Mouse (Mus musculus) frontal cortex, adult (tissue): Measurements from ENCODE around the gene Lmod2.

Source experiments
- ATAC-seq: cut with Nextera tagmentation; 2 replicates; pipeline ENCODE4 v1.9.2; 2017; ENCODE audit warnings: mild to moderate bottlenecking, moderate library complexity, mixed read lengths; ENCODE audit not compliant: low TSS enrichment

Gene Lmod2

DNA sequence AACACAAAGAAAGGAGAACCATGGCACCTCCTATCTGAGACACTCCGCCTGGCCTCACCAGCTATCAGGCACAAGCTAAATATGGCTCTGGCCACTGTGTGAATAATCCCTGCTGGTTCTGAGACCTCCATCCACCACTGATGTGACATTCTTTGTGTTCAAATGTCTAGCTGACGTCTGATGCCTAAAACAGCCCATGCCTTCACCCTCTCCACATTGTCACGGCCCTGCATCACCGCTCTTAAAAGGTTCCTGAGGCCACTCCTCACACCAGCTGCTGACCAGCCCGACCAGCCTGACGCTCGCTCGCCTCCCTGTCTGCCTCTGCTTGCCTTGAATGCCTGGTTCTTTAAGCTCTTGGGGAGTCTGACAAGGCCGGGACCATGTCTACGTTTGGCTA is at the start of gene Lmod2:
Gene Lmod2, plus strand, starts transcription at position 263 of the 400 bp plus-strand sequence.
- ATAC-seq = no peak

DNA sequence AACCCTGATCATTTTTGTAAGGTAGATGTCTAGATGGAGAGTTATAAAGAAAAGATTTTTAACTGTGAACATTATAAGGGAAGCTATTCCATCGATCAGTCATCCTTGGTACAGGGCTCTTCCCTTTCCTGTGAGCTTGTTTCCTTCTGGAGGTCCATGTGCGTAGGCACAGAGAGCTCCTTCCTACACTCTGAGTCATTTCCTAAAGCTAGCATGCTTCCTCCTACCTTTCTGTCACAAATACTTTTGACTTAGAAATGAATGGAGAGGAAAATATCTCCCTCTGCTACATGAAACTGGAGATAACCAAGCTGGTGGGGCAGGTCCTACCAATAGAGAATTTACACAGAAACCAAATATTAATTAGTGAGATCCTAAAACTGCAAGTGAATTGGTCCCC is 47.8 kb upstream of the Lmod2 start:
- peak; percentile 95 for ATAC-seq

DNA sequence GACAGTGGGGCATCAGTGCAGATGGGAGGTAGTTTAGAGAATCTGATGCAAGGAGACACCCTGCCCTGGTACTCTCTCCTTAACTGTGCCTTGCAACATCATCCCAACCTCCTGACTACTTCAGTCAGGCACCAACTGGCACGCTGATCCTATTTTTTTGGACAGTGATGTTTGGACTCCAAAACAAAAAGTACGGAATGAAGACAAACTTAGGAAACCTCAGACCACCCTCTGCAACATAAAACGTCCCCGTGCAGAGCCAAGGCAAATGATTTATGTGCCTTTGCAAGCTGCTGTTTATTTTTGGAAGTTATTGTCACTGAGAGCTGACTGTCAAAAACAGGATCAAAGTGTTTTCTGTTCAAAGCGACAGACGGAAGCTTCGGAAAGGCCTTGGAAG is 45.5 kb upstream of the Lmod2 start:
- ATAC-seq = no peak

DNA sequence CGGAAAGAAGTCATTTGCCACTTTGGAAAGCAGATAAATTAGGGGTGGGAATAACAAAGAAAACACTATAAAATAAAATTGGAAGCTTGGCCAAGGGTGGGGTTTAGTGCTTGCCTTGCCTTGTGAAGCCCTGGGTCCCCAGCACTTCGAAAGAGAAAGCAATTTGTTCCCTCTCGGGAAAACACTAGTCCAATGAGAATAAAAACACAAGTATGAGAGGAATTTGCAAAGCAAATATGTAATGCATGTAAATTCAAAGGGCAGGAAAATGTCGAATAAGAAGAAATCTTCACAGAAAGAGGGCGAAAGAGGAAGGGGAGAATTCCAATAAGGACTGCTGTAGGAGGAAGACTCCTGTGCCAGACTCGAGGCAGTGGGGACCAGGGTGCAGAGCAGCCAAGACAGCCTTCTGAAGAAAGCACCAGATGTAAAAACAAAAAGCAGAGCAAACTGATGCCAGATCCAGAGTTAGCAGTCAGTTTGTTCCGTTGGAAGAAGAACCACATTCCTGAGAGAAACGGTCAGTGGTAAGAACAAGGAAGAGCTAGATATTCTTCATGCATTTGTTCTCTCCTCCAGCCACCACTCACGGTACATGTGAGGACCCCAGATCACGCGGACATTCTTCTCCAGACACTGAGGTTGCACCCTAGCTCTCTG is 43.0 kb upstream of the Lmod2 start:
- ATAC-seq = peak; percentile 26

DNA sequence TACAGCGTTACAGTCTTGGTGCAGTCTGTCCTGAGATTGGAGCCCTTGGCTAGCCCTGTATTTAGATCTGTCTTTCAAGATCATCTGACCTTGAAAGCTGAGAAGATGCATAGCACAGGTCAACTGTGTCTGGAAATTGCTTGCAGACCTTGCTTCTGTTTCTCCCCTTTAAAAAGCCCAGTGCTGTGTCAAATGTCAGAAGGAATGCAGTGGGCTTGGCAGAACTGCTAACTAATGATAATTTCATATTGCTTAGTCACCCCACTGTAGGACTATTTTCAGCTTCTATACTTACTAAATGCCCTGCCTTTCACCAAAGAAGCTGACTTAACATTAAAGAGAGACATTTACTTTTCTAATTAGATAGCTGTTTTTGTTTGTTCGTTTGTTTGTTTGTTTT is 42.1 kb upstream of the Lmod2 start:
- no peak for ATAC-seq

DNA sequence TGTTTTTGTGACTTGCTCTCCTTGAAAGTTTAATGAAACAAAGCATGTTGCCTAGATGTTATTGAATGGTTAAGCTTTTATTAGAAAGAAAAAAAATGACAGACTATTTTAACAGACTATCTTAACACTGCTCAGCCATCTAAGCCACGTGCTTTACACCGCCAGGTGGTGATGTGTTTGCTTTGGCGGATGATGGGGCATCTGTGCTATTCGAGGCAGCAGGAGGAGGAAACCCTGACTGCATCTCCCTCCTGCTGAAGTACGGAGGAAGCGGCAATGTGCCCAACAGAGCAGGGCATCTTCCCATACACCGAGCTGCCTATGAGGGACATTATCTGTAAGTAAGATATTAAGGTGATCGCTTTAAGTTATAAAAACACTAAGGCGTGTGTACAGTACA is 33.5 kb upstream of the Lmod2 start:
- peak; percentile 83 for ATAC-seq

DNA sequence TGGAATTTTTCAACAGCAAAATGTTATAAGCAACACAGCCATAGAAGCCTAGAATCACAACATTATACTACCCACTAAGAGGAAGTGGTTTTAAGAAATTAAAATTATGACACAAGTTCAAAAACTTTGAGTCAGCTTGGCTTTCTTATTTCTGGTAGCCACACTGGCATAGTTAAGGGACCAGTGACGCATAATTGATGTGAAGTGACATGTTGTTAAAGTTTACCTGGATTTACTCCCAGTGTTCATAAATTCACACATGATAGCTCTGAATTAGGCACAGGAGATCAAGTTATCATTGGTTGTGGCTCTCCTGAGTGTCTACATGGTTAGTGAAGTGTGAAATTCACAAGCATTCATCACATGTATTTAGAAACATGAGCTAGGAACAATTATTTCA is 32.7 kb upstream of the Lmod2 start:
- no peak for ATAC-seq

DNA sequence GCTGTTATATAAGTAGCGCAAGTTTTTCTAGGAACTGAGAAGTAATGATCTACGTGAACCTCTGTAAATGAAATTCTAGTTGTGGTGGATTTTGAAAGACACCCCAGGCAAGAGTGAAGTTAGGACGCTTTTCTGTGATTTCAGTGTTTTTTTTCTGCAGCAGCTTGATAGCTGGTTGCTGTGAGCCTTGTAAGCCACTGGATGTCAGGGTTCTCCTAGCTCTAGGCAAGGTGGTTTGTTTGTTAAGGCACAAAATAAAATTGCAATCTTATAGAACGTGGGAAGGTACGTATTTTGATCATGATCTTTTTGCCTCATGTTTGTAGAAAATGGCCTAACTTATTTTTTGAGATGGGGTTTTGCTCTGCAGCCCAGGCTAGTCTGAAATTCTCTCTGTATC is 28.6 kb upstream of the Lmod2 start:
- ATAC-seq = peak; percentile 51; the same call in 1 of the 2 replicates

DNA sequence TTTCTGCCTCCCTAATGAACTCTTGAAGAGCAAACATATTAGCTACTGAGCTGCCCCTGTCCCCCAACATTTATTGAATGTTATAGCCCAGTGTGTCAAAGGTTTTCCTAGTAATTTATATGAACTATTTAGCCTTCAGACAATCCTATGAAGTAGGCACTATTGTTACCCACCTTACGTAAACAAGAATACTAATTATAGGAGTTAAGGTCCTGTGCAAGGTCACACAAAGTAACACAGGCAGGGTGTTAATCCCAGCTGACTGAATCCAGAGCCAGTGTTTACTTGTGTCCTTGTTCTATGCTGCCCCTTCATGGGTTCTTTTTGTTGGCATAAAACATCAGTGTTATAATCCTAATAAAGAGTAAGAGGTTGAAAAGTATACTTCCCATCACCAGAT is 27.9 kb upstream of the Lmod2 start:
- ATAC-seq = no peak

DNA sequence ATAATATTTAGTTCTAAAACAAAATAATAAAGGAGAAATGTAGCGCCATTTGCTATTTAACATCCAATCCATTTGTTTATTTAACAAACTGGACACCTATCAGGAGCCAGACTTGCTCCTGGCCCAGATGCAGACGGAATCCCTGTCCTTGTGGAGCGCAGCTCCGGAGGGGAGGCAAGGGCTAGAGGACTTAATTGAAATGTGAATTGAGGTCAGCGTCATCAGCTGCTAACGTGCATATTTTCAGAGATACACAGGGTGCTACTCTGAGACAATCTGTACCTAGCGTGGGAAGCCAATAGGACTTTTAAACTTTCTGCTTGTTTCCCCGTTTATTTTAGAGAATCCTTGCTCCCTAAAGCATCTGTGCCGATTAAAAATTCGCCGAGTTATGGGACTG is 27.3 kb upstream of the Lmod2 start:
- peak; percentile 36; the same call in 1 of the 2 replicates for ATAC-seq

DNA sequence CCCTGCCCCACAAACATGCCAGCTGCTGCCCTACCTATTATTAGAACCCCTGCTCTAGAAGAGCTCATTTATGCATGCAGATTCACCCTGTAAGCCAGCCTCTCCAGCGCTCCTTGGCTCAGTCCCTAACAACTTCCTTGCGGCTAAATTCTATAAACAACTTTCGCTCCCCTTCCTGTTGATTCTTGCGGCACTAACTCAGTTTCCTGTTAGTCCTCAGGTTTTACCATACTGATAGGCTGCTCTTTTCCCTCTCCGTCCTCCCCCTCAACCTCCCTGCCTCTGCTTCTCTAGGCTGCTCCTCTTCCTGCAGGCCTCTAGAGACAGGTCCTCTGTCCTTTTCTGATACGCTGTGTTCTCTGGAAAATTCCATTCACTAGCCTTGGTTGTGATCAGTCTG is 26.4 kb upstream of the Lmod2 start:
- ATAC-seq = peak; percentile 56

DNA sequence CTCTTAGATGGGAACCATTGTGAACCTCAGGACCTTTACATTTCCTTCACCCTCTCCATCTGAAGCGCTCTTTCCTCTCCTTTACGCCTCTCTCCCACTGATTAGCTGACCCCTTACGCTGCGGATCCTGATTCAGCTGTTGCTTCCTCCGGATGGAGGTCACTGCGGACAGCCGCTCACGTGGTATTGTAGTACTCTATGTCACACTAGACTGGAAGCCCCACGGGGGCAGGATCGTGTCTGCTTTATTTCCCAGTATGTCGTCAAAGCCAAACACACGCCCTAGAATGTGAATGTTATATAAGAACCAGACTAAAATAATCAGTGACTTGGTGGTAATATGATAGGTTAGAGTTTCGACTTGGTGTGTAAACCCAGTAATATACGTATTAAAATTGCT is 25.1 kb upstream of the Lmod2 start:
- ATAC-seq = no peak

DNA sequence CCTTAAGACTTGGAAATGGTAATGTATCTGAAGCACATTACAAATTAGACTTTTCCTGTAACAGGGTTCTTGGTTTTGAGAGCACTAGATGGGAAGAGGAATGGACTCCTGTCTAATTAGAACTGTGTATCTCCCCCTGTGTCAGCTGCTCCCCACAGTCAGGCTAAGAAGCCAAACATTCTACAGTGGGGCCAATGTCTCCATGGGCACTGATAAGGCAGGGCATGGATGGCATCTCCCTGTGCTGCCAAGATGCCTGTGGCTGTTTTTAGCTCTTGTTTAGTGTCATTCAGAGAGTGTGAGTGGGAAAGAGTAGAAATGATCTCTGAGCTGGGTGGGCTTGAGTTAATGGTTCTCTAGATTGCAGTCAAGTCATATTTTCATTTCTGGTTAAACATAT is 24.2 kb upstream of the Lmod2 start:
- ATAC-seq = no peak

DNA sequence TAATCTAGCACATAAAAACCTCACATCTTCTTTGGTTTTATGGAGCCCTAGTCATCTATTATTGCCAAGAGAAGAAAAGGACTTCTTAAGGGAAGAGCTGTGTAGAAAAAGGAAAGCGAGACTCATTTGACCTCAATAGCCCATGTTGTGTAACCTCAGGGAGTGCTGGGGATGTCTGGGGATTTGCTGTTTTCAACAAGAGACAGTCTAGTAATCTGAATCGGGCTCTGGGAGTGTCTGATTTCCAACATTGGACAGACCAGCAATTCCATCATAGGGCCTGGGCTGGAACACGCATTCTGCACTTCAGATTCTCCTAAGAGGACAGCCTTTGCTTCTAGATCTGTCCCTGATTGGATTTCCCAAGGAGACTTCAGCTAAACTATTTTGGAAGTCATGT is 14.1 kb upstream of the Lmod2 start:
- ATAC-seq = no peak

DNA sequence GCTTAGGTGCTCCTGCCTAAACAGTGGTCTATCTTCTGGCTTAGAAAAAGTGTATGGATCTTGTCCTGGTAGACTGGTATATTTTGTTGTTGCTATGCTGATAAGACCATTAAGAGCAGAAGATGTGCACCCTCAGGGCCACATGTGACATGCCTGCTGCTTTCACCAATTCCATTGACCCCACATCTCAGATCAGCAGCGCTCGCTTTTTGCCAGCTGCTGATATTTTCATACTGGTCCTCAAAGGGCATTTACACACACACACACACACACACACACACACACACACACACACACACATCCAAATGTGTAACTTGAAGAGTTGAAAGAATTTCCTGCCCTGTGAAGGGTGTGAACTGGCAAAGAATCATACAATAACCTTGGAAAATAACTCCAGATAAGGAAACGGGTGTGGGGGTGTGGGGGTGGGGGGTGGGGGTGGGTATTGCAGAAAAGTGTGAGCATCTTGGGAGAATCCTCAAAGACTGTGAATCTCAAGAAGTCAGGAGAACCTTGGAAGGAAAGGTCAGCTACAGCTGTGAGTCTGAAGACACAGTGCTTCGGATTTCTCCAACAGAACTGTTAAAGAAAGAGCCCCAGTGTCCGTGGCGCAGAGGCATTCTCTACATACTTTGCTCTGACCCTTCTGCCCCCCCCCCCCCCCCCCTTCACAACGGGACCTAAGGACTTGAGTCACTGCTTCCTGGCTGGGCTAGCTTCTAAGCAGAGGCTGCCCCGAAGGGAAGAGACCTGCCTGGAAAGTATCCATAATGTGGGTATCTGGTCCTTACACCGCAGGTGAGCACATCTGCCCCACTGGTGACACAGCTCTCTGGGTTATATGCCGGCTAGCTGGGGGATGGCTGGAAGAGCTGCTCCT is 11.9 kb upstream of the Lmod2 start:
- no peak for ATAC-seq

DNA sequence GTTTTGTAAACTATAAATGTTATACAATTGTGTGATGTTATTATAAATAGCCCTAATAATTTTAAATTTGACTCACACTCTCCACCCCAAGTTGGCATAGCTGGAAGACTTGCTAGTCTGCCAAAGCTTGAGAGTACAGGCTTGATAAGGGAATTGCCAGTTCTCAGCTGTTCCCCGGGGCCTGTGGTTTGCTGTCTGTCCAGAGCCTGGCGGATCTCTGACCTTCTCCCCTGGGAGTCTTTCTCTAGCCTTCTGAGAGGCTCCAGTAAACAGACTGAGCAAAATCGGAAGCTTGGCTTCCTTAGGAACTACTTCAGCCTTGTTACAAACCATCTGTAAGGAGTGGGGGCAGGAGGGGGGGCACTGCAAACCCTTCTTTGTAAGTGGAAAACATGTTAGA is 10.7 kb upstream of the Lmod2 start:
- no peak for ATAC-seq

DNA sequence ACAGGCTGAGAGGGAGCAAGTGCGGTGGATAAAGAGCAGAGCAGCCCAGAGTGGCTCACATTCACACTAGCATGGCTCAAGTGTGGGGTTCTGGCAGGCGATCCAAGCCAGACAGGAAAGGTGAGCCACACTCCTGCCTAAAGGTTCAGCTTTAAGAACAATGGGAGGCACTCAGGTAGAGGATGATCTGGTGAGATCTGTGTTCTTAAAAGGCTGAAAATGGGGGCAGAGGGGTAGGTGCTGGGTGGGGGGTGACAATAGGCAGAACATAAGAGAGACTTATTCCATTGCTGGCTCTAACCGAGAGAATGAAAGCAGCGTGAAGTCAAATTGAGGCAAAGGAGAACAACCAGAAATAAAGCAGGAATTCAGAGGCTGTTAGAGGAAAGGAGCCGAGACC is 7.3 kb upstream of the Lmod2 start:
- no peak for ATAC-seq

DNA sequence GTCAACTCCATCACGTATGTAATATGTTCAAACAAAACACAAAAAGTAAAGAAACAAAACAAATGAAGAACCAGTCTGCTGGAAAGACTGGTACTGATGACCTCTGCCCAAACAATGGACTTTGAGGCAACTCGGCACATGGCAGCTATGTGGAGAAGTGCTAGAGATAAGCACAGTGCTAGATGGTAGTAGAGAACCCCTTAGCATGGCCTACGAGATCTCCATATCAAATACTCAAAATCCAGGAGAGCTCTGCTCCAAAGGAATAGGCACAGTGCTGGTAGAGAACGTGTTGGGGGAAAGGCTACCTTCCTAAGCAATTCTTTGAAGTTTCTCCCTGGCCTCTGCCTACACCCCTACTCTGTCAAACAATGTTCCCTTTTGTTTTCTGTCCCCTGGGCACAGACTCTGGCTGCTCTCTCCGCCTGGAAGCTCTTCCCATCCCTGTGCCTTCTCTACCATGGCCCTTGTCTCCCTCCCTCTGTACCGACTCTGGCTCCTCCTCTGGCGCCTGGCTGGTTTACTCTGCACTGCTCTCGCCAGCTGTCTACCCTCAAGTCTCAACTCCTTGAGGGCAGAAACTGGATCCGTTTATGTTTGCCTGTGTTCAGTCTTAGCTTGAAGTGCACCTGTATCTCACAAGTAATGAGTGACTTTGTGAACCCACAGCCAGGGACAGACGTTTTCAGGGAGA is 5.9 kb upstream of the Lmod2 start:
- ATAC-seq = no peak

DNA sequence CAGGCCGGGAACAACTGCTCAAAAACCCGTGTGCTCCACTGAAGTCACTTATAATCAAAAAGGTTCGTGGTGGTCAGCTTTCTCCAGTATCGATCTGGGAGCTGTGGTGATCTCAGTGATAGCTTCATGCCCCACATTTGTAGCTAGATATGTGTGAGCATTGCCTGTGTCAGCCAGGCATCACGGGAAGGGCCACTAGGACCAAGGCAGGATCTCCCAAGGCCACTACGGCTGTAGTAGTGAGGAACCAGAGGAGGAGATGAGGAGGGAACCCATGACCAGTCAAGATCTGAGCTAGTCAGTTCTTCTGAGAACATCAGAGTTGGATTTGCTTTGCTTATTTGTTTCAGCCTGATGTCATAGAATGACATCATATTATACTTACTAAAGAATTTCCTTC is 1.6 kb downstream of the Lmod2 start:
- ATAC-seq = no peak

DNA sequence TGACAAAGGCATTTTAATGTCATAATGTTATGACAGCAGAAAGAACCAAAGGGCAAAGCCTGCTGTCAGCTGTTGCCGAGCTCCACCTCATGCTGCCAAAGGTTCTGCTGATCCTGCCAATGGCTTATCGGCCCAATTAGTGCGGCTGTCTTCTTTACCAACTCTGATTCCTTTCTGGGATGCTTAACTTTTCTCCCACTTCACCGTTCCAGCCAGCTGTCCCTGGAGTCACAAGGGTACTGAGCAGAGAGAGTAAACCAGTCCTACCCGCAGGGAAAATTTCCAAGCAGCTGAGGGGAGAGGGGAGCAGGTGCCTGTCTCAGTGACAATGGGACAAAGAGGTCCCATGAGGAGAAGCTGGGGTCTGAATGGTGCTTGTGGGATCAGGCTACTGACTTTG is 2.1 kb downstream of the Lmod2 start:
- ATAC-seq = no peak

DNA sequence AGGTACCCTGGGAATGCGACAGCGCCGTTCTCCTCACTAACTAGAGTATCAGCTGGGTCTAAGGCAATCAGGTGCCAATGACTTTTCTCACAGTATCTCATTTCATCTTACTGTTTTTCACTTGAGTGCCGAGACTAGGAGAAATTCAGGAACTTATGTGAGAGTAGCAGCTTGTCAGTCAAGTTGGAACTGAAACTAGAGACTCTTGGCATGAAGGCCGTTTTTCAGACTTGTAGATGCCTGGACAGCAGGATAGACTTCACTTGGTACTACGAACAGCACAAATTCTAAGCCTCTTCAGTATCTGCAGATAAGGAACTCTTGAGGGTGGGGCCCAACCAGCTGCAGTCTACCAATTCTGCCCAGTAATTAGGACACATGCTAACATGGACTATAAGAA is 2.6 kb downstream of the Lmod2 start:
- no peak for ATAC-seq

DNA sequence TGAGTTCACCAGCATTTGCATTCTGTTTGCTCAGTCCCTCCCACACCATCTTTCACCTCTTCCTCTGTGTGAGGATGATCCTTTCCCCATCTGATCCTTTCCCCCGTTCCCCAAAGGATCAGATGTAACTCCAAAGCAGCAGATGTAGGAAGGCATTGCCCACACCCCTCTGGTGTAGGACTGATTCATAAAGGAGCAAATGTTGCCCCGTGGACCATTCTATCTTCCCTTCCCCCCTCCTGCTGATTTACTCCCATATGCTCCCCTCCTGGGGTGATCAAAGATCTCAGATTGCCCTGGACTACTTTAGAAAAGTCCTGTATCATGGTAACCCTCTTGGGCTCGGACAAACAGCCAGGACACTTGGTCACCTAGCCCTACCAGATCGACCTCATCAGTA is 3.2 kb downstream of the Lmod2 start:
- 0 out of 2 replicates have a peak, but pooled peaks have one; percentile 47 for ATAC-seq

DNA sequence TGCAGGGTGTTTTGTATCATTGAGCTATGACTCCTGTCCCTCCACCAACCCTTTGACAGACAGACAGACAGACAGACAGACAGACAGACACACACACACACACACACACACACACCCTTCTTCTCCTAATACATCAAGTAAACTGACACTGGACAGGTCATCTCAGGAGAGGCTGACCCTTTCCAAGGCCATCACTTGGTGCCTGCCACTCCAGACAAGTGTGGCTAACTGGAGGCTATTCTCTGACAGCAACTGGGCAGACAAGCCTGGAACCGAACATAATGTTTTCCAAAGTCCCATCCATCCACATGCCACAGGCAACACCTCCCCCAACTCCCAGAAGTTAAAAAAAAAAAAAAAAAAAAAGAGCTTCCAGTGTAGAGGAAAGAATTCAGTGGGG is 4.1 kb downstream of the Lmod2 start:
- no peak for ATAC-seq
